Mouse (Mus musculus) c-Kit-positive CD71-negative TER-119-negative erythroid progenitor cells, embryonic 14.5 days (primary cell): Measurements from ENCODE around the gene Cpne8.

Experiments
- DNase-seq: peaks from one replicate; pipeline ENCODE4 v3.0.0-alpha.2; 2013; ENCODE audit warnings: low read depth

Gene Cpne8

GRCm38 (mm10) chr15:90678985-90679759 is at the start of gene Cpne8:
Cpne8 (minus strand) TSS chr15:90679432.
- DNase-seq: no peak

- no peak for DNase-seq
Observed at GRCm38 (mm10) chr15:90717717-90718116, 38.5 kb upstream of the Cpne8 start.

- DNase-seq: no peak
Observed at GRCm38 (mm10) chr15:90709296-90709695, 30.1 kb upstream of the Cpne8 start.

- no peak for DNase-seq
Observed at GRCm38 (mm10) chr15:90704314-90704713, 25.1 kb upstream of the Cpne8 start.

- no peak for DNase-seq
Observed at GRCm38 (mm10) chr15:90703502-90704232, 24.4 kb upstream of the Cpne8 start.

GRCm38 (mm10) chr15:90686770-90687169 is 7.5 kb upstream of the Cpne8 start:
- DNase-seq: no peak

GRCm38 (mm10) chr15:90679760-90680579 is 738 bp upstream of the Cpne8 start:
- DNase-seq: no peak

- no peak for DNase-seq
Observed at GRCm38 (mm10) chr15:90678488-90678887, 744 bp downstream of the Cpne8 start.

GRCm38 (mm10) chr15:90669494-90669893 is 9.7 kb downstream of the Cpne8 start:
- DNase-seq: no peak

GRCm38 (mm10) chr15:90666893-90667292 is 12.3 kb downstream of the Cpne8 start:
- DNase-seq: no peak

GRCm38 (mm10) chr15:90664615-90665014 is 14.6 kb downstream of the Cpne8 start:
- no peak for DNase-seq

- no peak for DNase-seq
Observed at GRCm38 (mm10) chr15:90663631-90664030, 15.6 kb downstream of the Cpne8 start.

GRCm38 (mm10) chr15:90660723-90661122 is 18.5 kb downstream of the Cpne8 start:
- no peak for DNase-seq

GRCm38 (mm10) chr15:90658053-90658452 is 21.2 kb downstream of the Cpne8 start:
- no peak for DNase-seq

- no peak for DNase-seq
Observed at GRCm38 (mm10) chr15:90656521-90656920, 22.7 kb downstream of the Cpne8 start.

GRCm38 (mm10) chr15:90647011-90647577 is 32.1 kb downstream of the Cpne8 start:
- no peak for DNase-seq

GRCm38 (mm10) chr15:90646326-90646725 is 32.9 kb downstream of the Cpne8 start:
- DNase-seq: no peak

- no peak for DNase-seq
Observed at GRCm38 (mm10) chr15:90645828-90646227, 33.4 kb downstream of the Cpne8 start.

GRCm38 (mm10) chr15:90624201-90624600 is 55.0 kb downstream of the Cpne8 start:
- no peak for DNase-seq

- DNase-seq: no peak
Observed at GRCm38 (mm10) chr15:90622005-90622404, 57.2 kb downstream of the Cpne8 start.

GRCm38 (mm10) chr15:90619736-90620135 is 59.5 kb downstream of the Cpne8 start:
- no peak for DNase-seq

- DNase-seq: no peak
Observed at GRCm38 (mm10) chr15:90616116-90616798, 63.0 kb downstream of the Cpne8 start.
